Mouse (Mus musculus) heart, postnatal 0 days (tissue): ENCODE data around the gene Elp4.

Experiments used
- CTCF ChIP-seq: IDR thresholded peaks from 2 replicates; pipeline ENCODE4 v1.5.1; 2016; ENCODE audit warnings: antibody characterized with exemption, control low read depth, low read depth
- EP300 ChIP-seq: IDR thresholded peaks from 2 replicates; pipeline ENCODE4 v1.6.1; 2016; ENCODE audit warnings: antibody characterized with exemption, low read depth

- no peak for TF ChIP-seq CTCF
- no peak for TF ChIP-seq EP300
These were observed 103.7 kb downstream of the Elp4 start for GRCm38 (mm10) chr2:105800694-105801093.
